In the genomic region with DNA sequence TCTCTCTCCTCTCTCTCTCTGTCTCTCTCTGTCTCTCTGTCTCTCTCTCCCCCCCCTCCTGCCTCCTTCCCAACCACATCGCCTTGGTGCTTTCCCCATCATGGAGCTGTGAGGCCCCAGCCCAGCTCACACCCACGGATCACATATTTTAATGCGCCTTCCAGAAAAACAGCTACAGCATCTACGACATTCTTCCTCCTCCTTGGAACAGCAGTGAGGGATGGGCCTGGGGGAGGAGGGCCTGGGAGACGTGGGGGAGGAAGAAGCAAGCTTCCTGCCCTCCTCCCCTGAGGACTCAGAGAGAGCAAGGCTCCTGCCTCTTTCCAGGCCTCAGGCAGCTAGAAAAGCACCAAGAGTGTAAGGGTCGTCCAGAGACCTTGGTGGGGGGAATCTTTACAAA, we compare ENCODE assay signal across 10 mouse cellular contexts. TPM values are rescaled to one million over a fixed set of nuclear protein-coding genes. Genes with fewer than 3 reads are reported as not detected.
DNase-seq lines count a peak whose midpoint lies in the region; ATAC-seq and TF ChIP-seq lines count a peak whose summit lies in the region.
"Had no signal": no experiment of that assay in that cellular context is flagged by ENCODE, and none has a peak within 500 bp of the region (broad histone marks: within the 10 kb centered on the region; RNA-seq: fewer than 3 reads in every experiment).

No protein-coding gene starts in this region.

- no peaks in the 10 kb centered on the region; the same call in 1 of the 2 replicates for H3K27me3 ChIP-seq in embryonic facial prominence, embryonic 12.5 days
- 0 out of 2 replicates have a peak, but pooled peaks cover 3% of the 10 kb centered on the region for H3K27me3 ChIP-seq in kidney, embryonic 15.5 days
- H3K27me3 ChIP-seq in cerebellum, adult 2 months (ENCODE audit: control insufficient read depth, insufficient read depth, low read length), result no peaks in the 10 kb centered on the region
- H3K27me3 ChIP-seq in forebrain, embryonic 16.5 days (replicated peaks; ENCODE audit: control insufficient read depth, insufficient read depth, low read length), result no peaks in the 10 kb centered on the region
- H3K27me3 ChIP-seq: liver, embryonic 15.5 days had no signal

- no peaks in the 10 kb centered on the region for H3K36me3 ChIP-seq in embryonic facial prominence, embryonic 12.5 days
- no peaks in the 10 kb centered on the region for H3K36me3 ChIP-seq in kidney, embryonic 15.5 days
- no peaks in the 10 kb centered on the region for H3K36me3 ChIP-seq in forebrain, embryonic 16.5 days (ENCODE audit: control insufficient read depth, insufficient read depth)
- H3K36me3 ChIP-seq: liver, embryonic 15.5 days had no signal

- DNase-seq in gastrocnemius, adult 18-20 months (ENCODE audit: low spot score), result peak; percentile 38
- DNase-seq in gastrocnemius, postnatal 10 days, result no peak
- peak; percentile 57 to 79 for DNase-seq in right cerebral cortex, adult 2 months (ENCODE audit: low spot score in 2 of 2)
- DNase-seq in cerebellum, adult 2 months, result no peak
- DNase-seq: retina, postnatal 1 day had no signal

- ATAC-seq in embryonic facial prominence, embryonic 12.5 days (ENCODE audit: insufficient number of reproducible peaks, insufficient read depth, low FRiP score, low TSS enrichment), result no peak
- peak; percentile 78 for ATAC-seq in kidney, embryonic 15.5 days (replicated peaks; ENCODE audit: low FRiP score)
- ATAC-seq in forebrain, embryonic 16.5 days, result no peak
- no peak for ATAC-seq in granulocyte monocyte progenitor cell, adult 5-6 weeks (replicated peaks; ENCODE audit: poor library complexity, severe bottlenecking)

- 0 out of 2 replicates have a peak, but pooled peaks cover 8% of the 10 kb centered on the region for H3K9me3 ChIP-seq in embryonic facial prominence, embryonic 12.5 days
- H3K9me3 ChIP-seq in kidney, embryonic 15.5 days (replicated peaks), result 0 out of 2 replicates have a peak, but pooled peaks cover 5% of the 10 kb centered on the region
- H3K9me3 ChIP-seq in forebrain, embryonic 16.5 days (ENCODE audit: control insufficient read depth, low read length), result no peaks in the 10 kb centered on the region
- H3K9me3 ChIP-seq: liver, embryonic 15.5 days had no signal

- TF ChIP-seq POLR2A in cerebellum, adult 2 months (IDR thresholded peaks at IDR 0.05; ENCODE audit: borderline replicate concordance, insufficient read depth, low read length), result no peak

- no peaks in the 10 kb centered on the region for H3K4me1 ChIP-seq in embryonic facial prominence, embryonic 12.5 days
- H3K4me1 ChIP-seq in kidney, embryonic 15.5 days, result peaks cover 20% of the 10 kb centered on the region
- no peaks in the 10 kb centered on the region for H3K4me1 ChIP-seq in cerebellum, adult 2 months (ENCODE audit: control insufficient read depth, insufficient read depth, low read length)
- no peaks in the 10 kb centered on the region for H3K4me1 ChIP-seq in forebrain, embryonic 16.5 days (replicated peaks; ENCODE audit: control insufficient read depth, insufficient read depth, low read length)
- H3K4me1 ChIP-seq: liver, embryonic 15.5 days had no signal

- WGBS in embryonic facial prominence, embryonic 12.5 days, result 38% methylated on average over 6 of the region's 6 CpGs
- 7% methylated on average over 6 of the region's 6 CpGs for WGBS in kidney, embryonic 15.5 days
- WGBS in cerebellum, adult 2 months, result 65% methylated on average over 6 of the region's 6 CpGs
- WGBS in forebrain, embryonic 16.5 days, result 60% methylated on average over 6 of the region's 6 CpGs

- no peak overlapping the region for H3K4me2 ChIP-seq in embryonic facial prominence, embryonic 12.5 days (replicated peaks)
- no peak overlapping the region for H3K4me2 ChIP-seq in kidney, embryonic 15.5 days
- no peak overlapping the region for H3K4me2 ChIP-seq in forebrain, embryonic 16.5 days (ENCODE audit: low read length)
- H3K4me2 ChIP-seq: liver, embryonic 15.5 days had no signal

- no peak overlapping the region for H3K4me3 ChIP-seq in embryonic facial prominence, embryonic 12.5 days
- H3K4me3 ChIP-seq in kidney, embryonic 15.5 days (replicated peaks), result no peak overlapping the region
- no peak overlapping the region for H3K4me3 ChIP-seq in cerebellum, adult 2 months (replicated peaks; ENCODE audit: insufficient read depth, low read depth, low read length)
- H3K4me3 ChIP-seq in forebrain, embryonic 16.5 days (replicated peaks; ENCODE audit: low read length), result no peak overlapping the region
- H3K4me3 ChIP-seq: liver, embryonic 15.5 days had no signal

- TF ChIP-seq CTCF in cerebellum, adult 2 months (IDR thresholded peaks at IDR 0.05; ENCODE audit: borderline replicate concordance, insufficient read depth, low read depth, low read length), result no peak

- 0 out of 2 replicates have a peak overlapping the region, but pooled peaks have one; percentile 10 for H3K9ac ChIP-seq in embryonic facial prominence, embryonic 12.5 days
- H3K9ac ChIP-seq in kidney, embryonic 15.5 days, result no peak overlapping the region
- no peak overlapping the region for H3K9ac ChIP-seq in forebrain, embryonic 16.5 days (replicated peaks; ENCODE audit: low read depth, low read length)
- H3K9ac ChIP-seq: liver, embryonic 15.5 days had no signal

- no peak overlapping the region for H3K27ac ChIP-seq in embryonic facial prominence, embryonic 12.5 days
- H3K27ac ChIP-seq in kidney, embryonic 15.5 days, result peak overlapping the region; percentile 81
- H3K27ac ChIP-seq in cerebellum, adult 2 months (ENCODE audit: insufficient read depth, low read length), result no peak overlapping the region
- no peak overlapping the region for H3K27ac ChIP-seq in forebrain, embryonic 16.5 days (ENCODE audit: low read length)
- H3K27ac ChIP-seq: liver, embryonic 15.5 days had no signal

RNA-seq across cellular contexts. Expression of gene Neurl1b, which starts 17.3 kb away (rescaled TPM):
- total RNA-seq in gastrocnemius, adult 18-20 months (2021), result 1 to 10 TPM; 2.6 to 3.0 TPM
- 10 to 100 TPM; 11.6 to 12.7 TPM for total RNA-seq in gastrocnemius, postnatal 10 days (2021)
- polyA plus RNA-seq in embryonic facial prominence, embryonic 12.5 days (2016; fragmentation: Nextera tagmentation; extraction: Ambion mirVana), result 0.45 and 0.46 TPM in 2 replicates
- 1.3 and 1.7 TPM in 2 replicates for polyA plus RNA-seq in kidney, embryonic 15.5 days (2015; fragmentation: Nextera tagmentation; extraction: Ambion mirVana)
- 0.84 and 1.1 TPM in 2 replicates for polyA plus RNA-seq in cerebellum, adult 2 months (2012; rRNA removed)
- polyA plus RNA-seq in forebrain, embryonic 16.5 days (2015; fragmentation: Nextera tagmentation; extraction: Ambion mirVana), result 2.4 and 4.1 TPM in 2 replicates
- total RNA-seq in granulocyte monocyte progenitor cell, adult 5-6 weeks (2014; fragmentation: Nextera tagmentation), result 1.4 TPM in 2 replicates
- total RNA-seq in granulocyte monocyte progenitor cell, adult 5-6 weeks (2017), result 0.65 and 3.6 TPM in 2 replicates

Comparison
In these comparisons a context has a peak if more than half of its experiments do, and no peak if none do; other contexts are left out.
1. DNase-seq: peak in gastrocnemius, adult 18-20 months (single experiment) and right cerebral cortex, adult 2 months (2 of 2); none in gastrocnemius, postnatal 10 days (single experiment) and cerebellum, adult 2 months (0 of 2).